Mouse (Mus musculus): ENCODE measurements at regions not wholly inside any gene's neighbourhood (a gene's known extent, or its start where the extent isn't known, plus 50 kb on each side); places are given as distances from the start of the nearest gene placed in this dataset.
A peak's percentile ranks its signal among the peaks of the same experiment; 100 is the strongest.

- Histone ChIP-seq H3K27me3 (no peaks in the 10 kb centered on the region), H3K4me2 (peak overlapping the region; percentile 56), H3K9me3 (no peaks in the 10 kb centered on the region), H3K9ac (peak overlapping the region; percentile 87), H3K36me3 (replicated peaks) (no peaks in the 10 kb centered on the region), H3K4me3 (replicated peaks) (peak overlapping the region; percentile 76), H3K4me1 (peaks cover 25% of the 10 kb centered on the region), H3K27ac (peak overlapping the region; percentile 97)
- WGBS = under 1% methylated on average over 14 of the region's 14 CpGs
- ATAC-seq (ENCODE audit: low FRiP score) = peak; percentile 92
These were observed 275.4 kb downstream of the Ptprc start for GRCm38 (mm10) chr1:137899916-137900601.

GRCm38 (mm10) chr1:137899305-137899704, 276.2 kb downstream of the Ptprc start:
- whole genome bisulfite sequencing = 1% methylated on average over 6 of the region's 6 CpGs
- H3K27ac ChIP-seq = peak overlapping the region; percentile 97
- H3K4me2 ChIP-seq = peak overlapping the region; percentile 56
- no peaks in the 10 kb centered on the region for H3K36me3 ChIP-seq (replicated peaks)
- no peaks in the 10 kb centered on the region for H3K9me3 ChIP-seq
- H3K27me3 ChIP-seq = no peaks in the 10 kb centered on the region
- no peak for ATAC-seq (ENCODE audit: low FRiP score)
- H3K4me1 ChIP-seq = peaks cover 25% of the 10 kb centered on the region
- H3K4me3 ChIP-seq (replicated peaks) = peak overlapping the region; percentile 76
- peak overlapping the region; percentile 87 for H3K9ac ChIP-seq

- H3K27ac ChIP-seq = peak overlapping the region; percentile 97
- H3K4me3 ChIP-seq (replicated peaks) = peak overlapping the region; percentile 76
- no peaks in the 10 kb centered on the region for H3K9me3 ChIP-seq
- H3K27me3 ChIP-seq = no peaks in the 10 kb centered on the region
- H3K4me1 ChIP-seq = peaks cover 23% of the 10 kb centered on the region
- 0 out of 2 replicates have a peak, but pooled peaks have one; percentile 18 for ATAC-seq (ENCODE audit: low FRiP score)
- 2% methylated on average over 3 of the region's 3 CpGs for WGBS
- no peaks in the 10 kb centered on the region for H3K36me3 ChIP-seq (replicated peaks)
- peak overlapping the region; percentile 87 for H3K9ac ChIP-seq
- peak overlapping the region; percentile 54 for H3K4me2 ChIP-seq
These were observed 276.6 kb downstream of the Ptprc start for GRCm38 (mm10) chr1:137898891-137899290.

GRCm38 (mm10) chr1:137898397-137898796, 277.1 kb downstream of the Ptprc start:
- WGBS = under 1% methylated on average over 11 of the region's 11 CpGs
- H3K27ac ChIP-seq = peak overlapping the region; percentile 97
- H3K9me3 ChIP-seq = no peaks in the 10 kb centered on the region
- no peaks in the 10 kb centered on the region for H3K27me3 ChIP-seq
- no peaks in the 10 kb centered on the region for H3K36me3 ChIP-seq (replicated peaks)
- peak overlapping the region; percentile 76 for H3K4me3 ChIP-seq (replicated peaks)
- H3K4me2 ChIP-seq = peak overlapping the region; percentile 54
- H3K9ac ChIP-seq = peak overlapping the region; percentile 87
- peaks cover 22% of the 10 kb centered on the region for H3K4me1 ChIP-seq
- peak; percentile 94 for ATAC-seq (ENCODE audit: low FRiP score)

GRCm38 (mm10) chr1:137881656-137882055, 293.9 kb downstream of the Ptprc start:
- peaks cover 7% of the 10 kb centered on the region; the same call in 1 of the 2 replicates for H3K4me1 ChIP-seq
- no peak overlapping the region for H3K9ac ChIP-seq
- no peak for ATAC-seq (ENCODE audit: low FRiP score)
- WGBS = 11% methylated on average over 3 of the region's 3 CpGs
- H3K4me3 ChIP-seq (replicated peaks) = no peak overlapping the region
- H3K36me3 ChIP-seq (replicated peaks) = no peaks in the 10 kb centered on the region
- no peak overlapping the region for H3K4me2 ChIP-seq
- H3K9me3 ChIP-seq = no peaks in the 10 kb centered on the region
- no peaks in the 10 kb centered on the region for H3K27me3 ChIP-seq
- H3K27ac ChIP-seq = no peak overlapping the region

- no peak overlapping the region for H3K9ac ChIP-seq
- H3K4me1 ChIP-seq = no peaks in the 10 kb centered on the region
- H3K9me3 ChIP-seq = no peaks in the 10 kb centered on the region
- no peak overlapping the region for H3K27ac ChIP-seq
- no peaks in the 10 kb centered on the region for H3K36me3 ChIP-seq (replicated peaks)
- H3K4me3 ChIP-seq (replicated peaks) = no peak overlapping the region
- H3K4me2 ChIP-seq = no peak overlapping the region
- no peaks in the 10 kb centered on the region for H3K27me3 ChIP-seq
- 66% methylated on average over 2 of the region's 2 CpGs for WGBS
- no peak for ATAC-seq (ENCODE audit: low FRiP score)
These were observed 301.1 kb downstream of the Ptprc start for GRCm38 (mm10) chr1:137874361-137874760.

- WGBS = 46% methylated on average over 1 of the region's 1 CpGs
These were observed 301.9 kb downstream of the Ptprc start for GRCm38 (mm10) chr1:137873628-137874027.

GRCm38 (mm10) chr1:137865030-137865429, 310.5 kb downstream of the Ptprc start:
- Histone ChIP-seq H3K36me3 (replicated peaks) (no peaks in the 10 kb centered on the region), H3K9ac (no peak overlapping the region), H3K4me3 (replicated peaks) (no peak overlapping the region), H3K27me3 (no peaks in the 10 kb centered on the region), H3K27ac (no peak overlapping the region), H3K4me2 (no peak overlapping the region), H3K9me3 (no peaks in the 10 kb centered on the region), H3K4me1 (no peaks in the 10 kb centered on the region)
- whole genome bisulfite sequencing = 86% methylated on average over 1 of the region's 1 CpGs
- ATAC-seq (ENCODE audit: low FRiP score) = no peak

More at GRCm38 (mm10) chr1:137873628-137874027, 301.9 kb downstream of the Ptprc start:
- H3K27ac ChIP-seq = no peak overlapping the region
- no peaks in the 10 kb centered on the region for H3K9me3 ChIP-seq
- H3K4me3 ChIP-seq (replicated peaks) = no peak overlapping the region
- H3K27me3 ChIP-seq = no peaks in the 10 kb centered on the region
- H3K4me1 ChIP-seq = no peaks in the 10 kb centered on the region
- no peak for ATAC-seq (ENCODE audit: low FRiP score)
- H3K36me3 ChIP-seq (replicated peaks) = no peaks in the 10 kb centered on the region
- H3K4me2 ChIP-seq = no peak overlapping the region
- H3K9ac ChIP-seq = no peak overlapping the region

- Histone ChIP-seq H3K4me1 (no peaks in the 10 kb centered on the region), H3K9ac (no peak overlapping the region), H3K9me3 (no peaks in the 10 kb centered on the region), H3K4me2 (no peak overlapping the region), H3K4me3 (replicated peaks) (no peak overlapping the region), H3K27me3 (no peaks in the 10 kb centered on the region), H3K36me3 (replicated peaks) (no peaks in the 10 kb centered on the region), H3K27ac (no peak overlapping the region)
- ATAC-seq (ENCODE audit: low FRiP score) = no peak
- WGBS = 93% methylated on average over 7 of the region's 7 CpGs
These were observed 312.0 kb downstream of the Ptprc start for GRCm38 (mm10) chr1:137863506-137863905.

- H3K27ac ChIP-seq = no peak overlapping the region
- H3K4me1 ChIP-seq = no peaks in the 10 kb centered on the region
- ATAC-seq (ENCODE audit: low FRiP score) = no peak
- H3K4me3 ChIP-seq (replicated peaks) = no peak overlapping the region
- H3K4me2 ChIP-seq = no peak overlapping the region
- H3K9me3 ChIP-seq = no peaks in the 10 kb centered on the region
- H3K27me3 ChIP-seq = no peaks in the 10 kb centered on the region
- no peaks in the 10 kb centered on the region for H3K36me3 ChIP-seq (replicated peaks)
- WGBS = 89% methylated on average over 2 of the region's 2 CpGs
- H3K9ac ChIP-seq = no peak overlapping the region
These were observed 323.2 kb downstream of the Ptprc start for GRCm38 (mm10) chr1:137852262-137852661.

GRCm38 (mm10) chr1:137847311-137847923, 328.1 kb downstream of the Ptprc start:
- Histone ChIP-seq H3K4me3 (replicated peaks) (no peak overlapping the region), H3K27ac (no peak overlapping the region), H3K9me3 (no peaks in the 10 kb centered on the region), H3K4me1 (no peaks in the 10 kb centered on the region), H3K36me3 (replicated peaks) (no peaks in the 10 kb centered on the region), H3K27me3 (no peaks in the 10 kb centered on the region), H3K4me2 (no peak overlapping the region), H3K9ac (no peak overlapping the region)
- ATAC-seq (ENCODE audit: low FRiP score) = no peak
- 77% methylated on average over 10 of the region's 10 CpGs for WGBS

- H3K9me3 ChIP-seq = no peaks in the 10 kb centered on the region
- H3K4me1 ChIP-seq = no peaks in the 10 kb centered on the region
- H3K36me3 ChIP-seq (replicated peaks) = no peaks in the 10 kb centered on the region
- H3K4me2 ChIP-seq = no peak overlapping the region
- ATAC-seq (ENCODE audit: low FRiP score) = no peak
- no peak overlapping the region for H3K4me3 ChIP-seq (replicated peaks)
- H3K27ac ChIP-seq = no peak overlapping the region
- H3K27me3 ChIP-seq = no peaks in the 10 kb centered on the region
- 69% methylated on average over 1 of the region's 1 CpGs for WGBS
- no peak overlapping the region for H3K9ac ChIP-seq
These were observed 328.7 kb downstream of the Ptprc start for GRCm38 (mm10) chr1:137846857-137847256.

- Histone ChIP-seq H3K4me3 (replicated peaks) (no peak overlapping the region), H3K9me3 (no peaks in the 10 kb centered on the region), H3K9ac (no peak overlapping the region), H3K27ac (no peak overlapping the region), H3K27me3 (no peaks in the 10 kb centered on the region), H3K4me2 (no peak overlapping the region), H3K36me3 (replicated peaks) (no peaks in the 10 kb centered on the region), H3K4me1 (peaks cover 12% of the 10 kb centered on the region)
- ATAC-seq (ENCODE audit: low FRiP score) = no peak
These were observed 335.0 kb downstream of the Ptprc start for GRCm38 (mm10) chr1:137840531-137840930.
